Mouse (Mus musculus) stomach, embryonic 15.5 days (tissue): Measurements from ENCODE around the gene Camk1d. TPM values are rescaled to one million over a fixed set of nuclear protein-coding genes. Genes with fewer than 3 reads are reported as not detected.
A peak's percentile ranks its signal among the peaks of the same experiment; 100 is the strongest.
"Not testable (repeated sequence)": the region's sequence is repeated elsewhere in the genome, so short reads cannot be mapped to it uniquely, and the experiment has no call there.

ENCODE experiments used
- ATAC-seq: fragments of 200-750 bp; cut with Nextera tagmentation; 2 replicates; pipeline ENCODE4 v1.8.0; 2017; ENCODE audit warnings: low read depth, moderate number of reproducible peaks, moderate TSS enrichment; ENCODE audit not compliant: insufficient read depth, low FRiP score
- H3K27ac ChIP-seq: fragments of 300-500 bp; sonication (generic); 2 replicates; pipeline ENCODE4 v1.5.1; 2015; ENCODE audit warnings: mild to moderate bottlenecking, inconsistent platforms
- H3K27me3 ChIP-seq: fragments of 300-500 bp; sonication (generic); replicated peaks from 2 replicates; pipeline ENCODE4 v1.6.1; 2015; ENCODE audit warnings: inconsistent platforms
- H3K36me3 ChIP-seq: fragments of 300-500 bp; sonication (generic); 2 replicates; pipeline ENCODE4 v1.6.1; 2015; ENCODE audit warnings: inconsistent platforms
- H3K4me1 ChIP-seq: fragments of 300-500 bp; sonication (generic); 2 replicates; pipeline ENCODE4 v1.6.1; 2015; ENCODE audit warnings: inconsistent platforms
- H3K4me2 ChIP-seq: fragments of 300-500 bp; sonication (generic); 2 replicates; pipeline ENCODE4 v1.6.1; 2015; ENCODE audit warnings: mild to moderate bottlenecking, inconsistent platforms
- H3K4me3 ChIP-seq: fragments of 300-500 bp; sonication (generic); replicated peaks from 2 replicates; pipeline ENCODE4 v1.5.1; 2015; ENCODE audit warnings: inconsistent platforms
- H3K9ac ChIP-seq: fragments of 300-500 bp; sonication (generic); 2 replicates; pipeline ENCODE4 v1.6.1; 2015; ENCODE audit warnings: inconsistent platforms
- H3K9me3 ChIP-seq: fragments of 300-500 bp; sonication (generic); 2 replicates; pipeline ENCODE4 v1.6.1; 2016; ENCODE audit warnings: inconsistent platforms
- WGBS: fragments of 180-500 bp; shearing (Covaris S2); methylation state at CpG from one replicate; pipeline ENCODE4 v1.1.7; 2015; 5-methylcytosine and 5-hydroxymethylcytosine counted together
- polyA plus RNA-seq: library from polyadenylated mRNA; unstranded; fragments of >200 nt; fragmentation: Nextera tagmentation; extraction: Ambion mirVana; gene quantifications from 2 replicates; pipeline ENCODE4 v1.2.1, GENCODE M21; 2015

Camk1d gene
- polyA plus RNA-seq, 1 experiment from 2014 or later = 18.4 TPM

DNA sequence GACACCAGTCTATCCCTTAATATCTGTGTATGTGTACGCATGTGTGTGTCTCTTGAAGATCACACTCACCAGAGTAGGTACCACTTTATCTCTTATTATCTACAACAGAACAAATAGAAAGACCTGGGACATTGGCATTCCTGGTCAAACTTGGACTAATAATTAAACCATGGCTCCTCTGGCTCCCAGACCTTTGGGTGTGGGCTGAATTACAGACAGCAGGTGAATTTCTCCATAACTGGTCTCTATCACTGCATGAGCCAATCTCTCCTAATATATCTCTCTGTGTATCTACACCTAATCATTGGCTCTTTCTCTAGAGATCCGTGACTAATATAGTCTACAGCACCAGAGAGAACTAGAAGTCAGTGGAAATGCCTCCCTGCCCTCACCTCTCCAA, 165.0 kb downstream of the Camk1d start:
- Histone ChIP-seq H3K4me1 (no peaks in the 10 kb centered on the region), H3K9me3 (no peaks in the 10 kb centered on the region), H3K4me2 (no peak overlapping the region), H3K27ac (no peak overlapping the region), H3K4me3 (no peak overlapping the region), H3K9ac (no peak overlapping the region), H3K36me3 (no peaks in the 10 kb centered on the region), H3K27me3 (no peaks in the 10 kb centered on the region)
- peak; percentile 56; the same call in 1 of the 2 replicates for ATAC-seq
- WGBS = 72% methylated on average over 2 of the region's 2 CpGs

DNA sequence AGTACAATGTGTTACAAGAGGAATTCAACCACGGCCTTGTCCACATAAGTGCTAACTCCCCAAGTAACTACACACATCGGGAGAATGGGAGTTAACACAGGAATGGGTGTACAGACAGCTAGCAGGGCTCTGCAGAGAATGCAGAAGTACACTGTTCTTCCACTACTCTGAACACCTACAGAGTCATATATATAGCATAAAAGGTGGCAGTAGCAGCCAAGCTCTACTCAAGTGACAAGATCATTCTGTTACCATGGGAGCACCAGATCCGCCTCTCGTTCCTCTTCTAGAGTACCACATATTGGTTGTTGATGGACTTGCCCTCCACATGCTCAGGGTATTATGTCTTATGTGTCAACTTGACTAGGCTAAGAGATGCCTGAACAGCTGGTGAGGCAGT, 165.4 kb downstream of the Camk1d start:
- H3K36me3 ChIP-seq = no peaks in the 10 kb centered on the region

DNA sequence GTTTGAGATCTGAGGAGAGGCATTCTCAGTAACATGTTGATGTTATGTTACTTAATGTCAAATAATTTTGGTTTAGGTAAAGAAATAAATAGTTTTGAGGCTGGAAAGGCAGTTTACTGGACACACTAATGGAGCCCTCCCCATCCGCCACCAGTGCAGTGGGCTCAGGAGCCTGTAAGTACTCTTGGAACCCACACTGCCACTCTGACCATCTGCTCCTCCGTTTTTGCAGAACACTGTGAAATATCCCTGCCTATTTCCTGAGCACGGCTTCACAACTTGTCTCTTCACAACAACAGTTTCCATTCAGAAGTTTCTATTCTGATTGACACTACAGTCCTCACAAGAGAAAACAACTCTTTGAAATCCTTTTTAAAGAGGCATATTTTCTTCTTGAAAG, 173.4 kb downstream of the Camk1d start:
- no peak overlapping the region for H3K9ac ChIP-seq
- 69% methylated on average over 3 of the region's 3 CpGs for WGBS
- no peaks in the 10 kb centered on the region for H3K36me3 ChIP-seq
- no peaks in the 10 kb centered on the region for H3K27me3 ChIP-seq
- H3K9me3 ChIP-seq = no peaks in the 10 kb centered on the region
- no peak overlapping the region for H3K4me2 ChIP-seq
- no peak overlapping the region for H3K27ac ChIP-seq
- H3K4me3 ChIP-seq = no peak overlapping the region
- ATAC-seq = no peak
- no peaks in the 10 kb centered on the region for H3K4me1 ChIP-seq

More for the DNA sequence above, 165.4 kb downstream of the Camk1d start:
- Histone ChIP-seq H3K4me1 (no peaks in the 10 kb centered on the region), H3K4me2 (no peak overlapping the region), H3K4me3 (no peak overlapping the region), H3K27me3 (no peaks in the 10 kb centered on the region), H3K9me3 (no peaks in the 10 kb centered on the region), H3K9ac (no peak overlapping the region), H3K27ac (no peak overlapping the region)
- ATAC-seq = peak; percentile 7; the same call in 1 of the 2 replicates
- 84% methylated on average over 4 of the region's 4 CpGs for WGBS

DNA sequence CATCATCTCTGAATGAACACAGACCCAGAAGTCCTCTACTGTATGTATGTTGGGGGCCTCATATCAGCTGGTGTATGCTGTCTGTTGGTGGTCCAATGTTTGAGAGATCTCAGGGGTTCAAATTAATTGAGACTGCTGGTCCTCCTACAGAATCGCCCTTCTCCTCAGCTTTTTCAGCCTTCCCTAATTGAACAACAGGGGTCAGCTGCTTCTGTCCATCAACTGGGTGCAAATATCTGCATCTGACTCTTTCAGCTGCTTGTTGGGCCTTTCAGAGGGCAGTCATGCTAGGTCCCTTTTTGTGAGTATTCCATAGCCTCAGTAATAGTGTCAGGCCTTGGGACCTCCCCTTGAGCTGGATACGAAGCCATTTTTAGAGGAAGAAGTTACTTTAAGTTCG, 174.4 kb downstream of the Camk1d start:
- H3K4me2 ChIP-seq, H3K9ac ChIP-seq, H3K4me1 ChIP-seq, H3K27me3 ChIP-seq, H3K36me3 ChIP-seq, H3K9me3 ChIP-seq, ATAC-seq, H3K4me3 ChIP-seq, H3K27ac ChIP-seq: not testable (repeated sequence)
- WGBS = 72% methylated on average over 3 of the region's 3 CpGs

DNA sequence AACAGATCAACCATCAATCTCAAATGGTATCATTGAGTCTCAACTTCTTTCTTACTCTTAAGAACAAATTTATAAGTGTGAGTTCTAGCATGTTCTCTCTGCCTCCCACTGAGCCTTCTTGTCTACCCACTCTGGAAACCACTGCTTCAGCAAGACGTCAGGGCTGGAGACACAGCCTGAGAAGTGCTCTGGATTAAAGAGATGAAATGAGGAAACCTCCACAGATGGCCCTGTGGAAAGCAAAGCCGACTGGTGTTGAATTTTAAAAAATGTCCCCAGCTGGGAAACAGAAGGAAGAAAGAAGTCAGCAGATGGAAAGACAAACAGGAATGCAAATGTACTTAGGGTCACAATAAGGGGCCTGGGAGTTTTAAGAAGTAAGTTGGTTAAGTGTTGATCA, 180.4 kb downstream of the Camk1d start:
- no peak overlapping the region for H3K27ac ChIP-seq
- no peak for ATAC-seq
- WGBS = 53% methylated on average over 2 of the region's 2 CpGs
- H3K4me2 ChIP-seq = no peak overlapping the region
- no peaks in the 10 kb centered on the region for H3K36me3 ChIP-seq
- H3K9me3 ChIP-seq = no peaks in the 10 kb centered on the region
- H3K4me3 ChIP-seq = no peak overlapping the region
- H3K9ac ChIP-seq = no peak overlapping the region
- H3K4me1 ChIP-seq = no peaks in the 10 kb centered on the region
- H3K27me3 ChIP-seq = no peaks in the 10 kb centered on the region

DNA sequence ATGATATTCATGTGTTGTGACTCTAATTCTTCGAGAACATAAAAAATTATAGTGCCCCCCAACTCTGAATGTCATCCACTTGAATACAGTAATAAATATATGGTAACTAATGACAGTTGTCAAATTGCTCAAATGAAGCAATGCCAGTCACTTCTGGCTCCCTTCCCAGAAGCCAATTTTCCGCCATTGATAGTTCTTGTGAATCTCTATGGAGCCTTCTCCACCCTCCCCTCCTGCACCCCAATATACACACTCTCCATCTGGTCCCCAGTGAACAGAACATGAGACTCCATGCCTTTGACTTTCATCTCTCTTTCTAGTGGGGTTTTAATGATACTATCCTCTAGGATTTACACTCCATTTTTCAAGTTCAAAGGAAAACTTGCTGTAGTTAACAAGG, 184.3 kb downstream of the Camk1d start:
- H3K4me1 ChIP-seq = no peaks in the 10 kb centered on the region
- H3K9me3 ChIP-seq = no peaks in the 10 kb centered on the region
- no peak overlapping the region for H3K4me2 ChIP-seq
- H3K4me3 ChIP-seq = no peak overlapping the region
- H3K36me3 ChIP-seq = no peaks in the 10 kb centered on the region
- no peak overlapping the region for H3K9ac ChIP-seq
- no peaks in the 10 kb centered on the region for H3K27me3 ChIP-seq
- H3K27ac ChIP-seq = no peak overlapping the region
- 75% methylated on average over 2 of the region's 2 CpGs for WGBS
- no peak for ATAC-seq

DNA sequence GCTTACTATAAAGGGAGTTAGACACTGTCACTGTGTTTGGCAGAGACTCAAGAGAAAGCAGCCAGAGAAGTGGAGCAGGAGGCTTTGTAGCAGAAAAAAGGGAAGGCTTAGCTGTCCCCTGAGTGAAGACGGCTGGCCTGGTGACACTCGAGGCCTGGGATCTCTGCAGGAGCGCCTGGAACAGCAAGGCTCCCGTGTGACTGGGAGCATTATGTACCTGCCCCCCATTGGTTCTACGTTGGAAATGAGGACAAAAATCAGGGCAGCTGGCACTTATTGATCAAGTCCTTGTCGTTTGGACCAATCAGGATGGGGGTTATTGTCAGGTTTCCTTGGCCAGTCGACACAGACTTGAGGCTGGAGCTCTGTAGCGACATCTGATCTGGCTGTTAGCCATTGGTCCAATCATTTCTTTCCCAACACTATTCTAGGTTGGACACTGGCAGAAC, 195.1 kb downstream of the Camk1d start:
- no peaks in the 10 kb centered on the region for H3K9me3 ChIP-seq
- no peak overlapping the region for H3K4me2 ChIP-seq
- ATAC-seq = peak; percentile 43; the same call in 1 of the 2 replicates
- 47% methylated on average over 8 of the region's 8 CpGs for WGBS
- H3K27ac ChIP-seq = peak overlapping the region; percentile 45; the same call in 1 of the 2 replicates
- no peaks in the 10 kb centered on the region for H3K27me3 ChIP-seq
- no peaks in the 10 kb centered on the region for H3K36me3 ChIP-seq
- H3K4me3 ChIP-seq = no peak overlapping the region
- no peak overlapping the region for H3K9ac ChIP-seq
- H3K4me1 ChIP-seq = 0 out of 2 replicates have a peak, but pooled peaks cover 3% of the 10 kb centered on the region

DNA sequence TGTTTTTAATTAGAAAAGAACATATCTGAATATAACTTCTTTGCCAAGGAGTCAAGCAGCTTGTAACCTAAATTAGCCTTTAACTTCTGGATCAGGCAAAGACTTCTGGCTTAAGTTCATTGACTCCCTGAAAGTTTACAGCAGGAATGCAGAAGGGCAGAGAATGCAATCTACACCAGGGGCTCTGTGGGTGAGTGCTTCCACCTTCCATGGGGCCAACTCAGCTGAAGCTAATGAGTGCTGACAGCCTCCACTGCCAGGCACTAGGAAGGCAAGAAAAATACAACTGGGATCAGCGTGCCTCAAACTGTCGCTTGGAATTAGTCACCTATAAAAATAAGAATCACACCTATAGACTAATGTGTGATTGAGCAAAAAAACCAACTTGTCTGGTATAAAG, 199.2 kb downstream of the Camk1d start:
- Histone ChIP-seq H3K27ac (no peak overlapping the region), H3K9ac (no peak overlapping the region), H3K27me3 (no peaks in the 10 kb centered on the region), H3K4me2 (no peak overlapping the region), H3K9me3 (no peaks in the 10 kb centered on the region), H3K36me3 (no peaks in the 10 kb centered on the region), H3K4me1 (0 out of 2 replicates have a peak, but pooled peaks cover 3% of the 10 kb centered on the region), H3K4me3 (no peak overlapping the region)
- WGBS = 79% methylated on average over 2 of the region's 2 CpGs
- no peak for ATAC-seq

DNA sequence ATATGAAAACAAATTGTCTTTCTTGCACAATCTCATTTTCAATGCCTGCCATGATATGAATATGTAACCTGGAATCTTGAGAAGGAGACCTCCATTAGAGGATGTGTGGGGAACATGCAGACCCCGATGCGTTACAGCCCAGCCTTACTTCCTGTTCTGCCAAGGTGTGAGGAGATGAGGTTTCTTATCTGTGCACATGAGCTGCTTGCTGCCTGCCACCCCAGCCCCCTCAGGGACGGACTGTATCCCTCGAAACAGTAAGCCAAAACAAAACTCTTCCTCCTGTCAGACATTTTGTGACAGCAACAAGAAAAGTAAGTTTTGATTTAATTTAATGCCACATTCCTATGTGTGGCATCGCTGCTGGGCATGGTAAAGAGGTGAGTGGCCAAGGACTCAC, 200.2 kb downstream of the Camk1d start:
- no peak overlapping the region for H3K4me2 ChIP-seq
- no peaks in the 10 kb centered on the region for H3K36me3 ChIP-seq
- no peaks in the 10 kb centered on the region for H3K9me3 ChIP-seq
- no peak for ATAC-seq
- WGBS = 92% methylated on average over 5 of the region's 5 CpGs
- no peak overlapping the region for H3K4me3 ChIP-seq
- no peaks in the 10 kb centered on the region for H3K27me3 ChIP-seq
- H3K9ac ChIP-seq = no peak overlapping the region
- no peaks in the 10 kb centered on the region for H3K4me1 ChIP-seq
- no peak overlapping the region for H3K27ac ChIP-seq

DNA sequence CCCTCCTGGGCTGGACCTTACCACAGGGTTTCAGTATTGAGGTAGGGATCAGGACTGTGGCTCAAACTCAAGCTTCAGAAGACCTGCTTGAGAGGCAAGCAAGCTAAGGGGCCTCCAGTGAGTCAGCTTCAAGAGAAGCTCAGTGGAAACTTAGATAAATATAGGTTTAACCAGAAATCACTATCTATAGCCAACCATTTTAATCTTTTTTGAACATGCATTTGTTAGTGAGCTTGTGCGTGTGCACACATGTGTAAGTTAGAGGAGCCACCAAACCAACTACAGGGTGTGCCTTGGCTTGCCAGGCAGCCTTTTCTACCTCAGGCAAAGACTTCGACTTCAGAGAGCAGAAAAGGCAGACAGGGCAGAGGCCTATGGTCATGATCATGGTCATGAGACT, 200.7 kb downstream of the Camk1d start:
- no peak for ATAC-seq
- H3K27ac ChIP-seq = no peak overlapping the region
- H3K4me1 ChIP-seq = no peaks in the 10 kb centered on the region
- WGBS = 87% methylated on average over 2 of the region's 2 CpGs
- H3K9me3 ChIP-seq = no peaks in the 10 kb centered on the region
- H3K9ac ChIP-seq = no peak overlapping the region
- H3K27me3 ChIP-seq = no peaks in the 10 kb centered on the region
- no peak overlapping the region for H3K4me3 ChIP-seq
- H3K36me3 ChIP-seq = no peaks in the 10 kb centered on the region
- no peak overlapping the region for H3K4me2 ChIP-seq

DNA sequence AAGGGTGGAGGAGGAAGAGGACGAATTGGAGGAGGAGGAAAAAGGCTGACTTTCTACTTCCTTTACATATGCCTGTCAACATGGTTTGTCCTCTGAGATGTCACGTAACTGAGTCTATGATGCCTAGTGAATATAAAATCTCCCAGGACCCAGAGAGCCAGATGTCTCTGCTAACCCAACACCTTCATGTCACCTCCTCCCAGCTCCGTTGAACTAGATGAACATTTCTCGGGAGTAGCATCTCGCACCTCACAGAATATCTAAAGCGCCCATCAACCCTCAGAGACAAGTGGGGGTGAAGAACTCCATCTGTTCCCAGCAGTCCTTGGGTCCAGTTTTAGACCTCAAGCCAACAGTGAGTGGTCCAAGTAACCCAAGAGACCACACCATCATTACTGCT, 204.3 kb downstream of the Camk1d start:
- H3K9me3 ChIP-seq = no peaks in the 10 kb centered on the region

DNA sequence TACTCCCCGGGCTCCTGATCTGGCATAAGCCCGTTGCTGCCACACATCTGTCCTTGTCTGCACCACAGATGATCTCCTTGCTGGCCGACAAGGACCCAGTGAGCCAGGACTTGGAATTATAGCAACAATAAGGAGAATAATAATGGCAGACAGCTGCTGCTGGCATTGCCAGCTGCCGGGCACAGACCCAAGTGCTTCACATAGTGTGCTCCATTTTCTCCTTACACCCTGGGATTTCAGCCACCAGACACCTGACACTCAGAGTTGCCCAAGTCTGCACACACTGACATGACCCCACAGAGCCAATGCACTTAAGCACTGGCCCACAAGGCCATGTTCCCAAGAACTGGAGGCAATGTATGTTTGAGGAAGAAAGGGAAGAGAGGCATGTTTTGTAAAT, 214.7 kb downstream of the Camk1d start:
- ATAC-seq = no peak
- 75% methylated on average over 4 of the region's 4 CpGs for WGBS
- Histone ChIP-seq H3K4me3 (no peak overlapping the region), H3K36me3 (no peaks in the 10 kb centered on the region), H3K4me1 (no peaks in the 10 kb centered on the region), H3K4me2 (no peak overlapping the region), H3K27me3 (no peaks in the 10 kb centered on the region), H3K27ac (no peak overlapping the region), H3K9ac (no peak overlapping the region), H3K9me3 (no peaks in the 10 kb centered on the region)

More for the DNA sequence above, 204.3 kb downstream of the Camk1d start:
- no peaks in the 10 kb centered on the region for H3K36me3 ChIP-seq
- H3K4me3 ChIP-seq = no peak overlapping the region
- WGBS = 89% methylated on average over 6 of the region's 6 CpGs
- no peak overlapping the region for H3K27ac ChIP-seq
- ATAC-seq = no peak
- H3K4me2 ChIP-seq = no peak overlapping the region
- no peaks in the 10 kb centered on the region for H3K27me3 ChIP-seq
- no peak overlapping the region for H3K9ac ChIP-seq
- H3K4me1 ChIP-seq = no peaks in the 10 kb centered on the region

DNA sequence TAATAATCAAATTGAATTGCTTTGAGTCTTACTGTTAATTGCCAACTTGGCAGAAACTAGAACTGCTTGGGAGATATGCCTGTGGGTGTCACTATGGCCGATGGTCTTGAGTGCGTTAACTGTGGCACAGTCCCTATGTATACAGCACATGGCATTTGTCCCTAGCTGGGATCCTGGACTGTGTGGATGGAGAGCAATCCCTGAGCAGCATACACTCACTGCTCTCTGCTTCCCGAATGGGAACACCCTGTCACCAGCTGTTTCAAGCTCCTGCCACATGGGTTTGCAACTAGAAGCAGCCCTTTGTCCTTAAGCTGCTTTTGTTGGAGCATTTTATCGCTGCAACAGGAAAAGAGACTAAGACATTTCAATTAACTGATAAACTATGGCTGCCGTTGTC, 224.4 kb downstream of the Camk1d start:
- no peak for ATAC-seq
- Histone ChIP-seq H3K9ac (no peak overlapping the region), H3K9me3 (no peaks in the 10 kb centered on the region), H3K27me3 (no peaks in the 10 kb centered on the region), H3K36me3 (no peaks in the 10 kb centered on the region), H3K27ac (no peak overlapping the region), H3K4me3 (no peak overlapping the region), H3K4me1 (no peaks in the 10 kb centered on the region), H3K4me2 (no peak overlapping the region)
- WGBS = 70% methylated on average over 5 of the region's 5 CpGs
